13 mouse cellular contexts compared by ENCODE assay signal in the genomic region with DNA sequence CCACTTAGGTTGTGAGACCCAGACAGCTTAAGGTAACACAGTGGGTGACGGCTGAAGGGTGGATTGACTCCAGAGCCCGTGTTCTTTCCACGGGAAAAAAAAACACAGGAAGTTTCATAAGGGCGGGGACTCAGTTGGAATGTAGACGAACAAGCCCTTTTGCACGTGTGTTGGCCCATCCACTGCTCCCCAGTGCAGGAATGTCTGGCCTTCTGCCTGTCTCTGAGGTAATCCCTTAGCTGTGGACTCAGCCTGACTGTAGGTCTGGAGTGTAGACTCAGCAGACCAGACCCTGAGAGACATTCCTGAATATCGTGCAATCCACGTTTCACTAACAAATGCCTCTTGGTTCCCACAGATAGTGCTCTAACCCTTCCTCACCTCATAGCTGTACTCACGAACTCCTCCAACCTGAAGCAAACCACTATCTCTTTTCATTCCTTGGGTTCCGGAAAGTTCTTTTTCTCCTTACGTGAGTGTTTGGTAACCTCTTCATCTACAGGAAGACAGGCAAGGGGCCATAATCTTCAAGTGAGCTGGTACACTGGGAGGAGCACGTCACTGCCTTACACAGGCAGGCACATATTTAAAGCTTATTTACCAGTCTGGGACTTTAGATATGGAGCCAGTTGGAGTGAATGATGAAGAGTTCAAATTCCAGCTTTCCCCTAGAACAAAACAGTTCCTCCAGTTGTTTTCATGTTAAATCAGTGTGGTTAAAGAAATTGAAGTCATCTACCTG.
DNase-seq lines count a peak whose midpoint lies in the region; ATAC-seq and TF ChIP-seq lines count a peak whose summit lies in the region.
"Had no signal": no experiment of that assay in that cellular context is flagged by ENCODE, and none has a peak within 500 bp of the region (broad histone marks: within the 10 kb centered on the region; RNA-seq: fewer than 3 reads in every experiment).

No protein-coding gene starts in this region.

- H3K9ac ChIP-seq in heart, embryonic 16.5 days (ENCODE audit: low read length), result no peak overlapping the region
- no peak overlapping the region for H3K9ac ChIP-seq in forebrain, embryonic 14.5 days (ENCODE audit: low read length)
- H3K9ac ChIP-seq in neural tube, embryonic 15.5 days (replicated peaks), result no peak overlapping the region
- H3K9ac ChIP-seq: kidney, embryonic 15.5 days; limb, embryonic 15.5 days had no signal

- no peaks in the 10 kb centered on the region for H3K9me3 ChIP-seq in heart, embryonic 16.5 days (replicated peaks; ENCODE audit: control insufficient read depth, low read length)
- H3K9me3 ChIP-seq in forebrain, embryonic 14.5 days (replicated peaks; ENCODE audit: control insufficient read depth, low read length), result no peaks in the 10 kb centered on the region
- no peaks in the 10 kb centered on the region for H3K9me3 ChIP-seq in neural tube, embryonic 15.5 days (replicated peaks)
- H3K9me3 ChIP-seq: kidney, embryonic 15.5 days; limb, embryonic 15.5 days had no signal

- H3K4me3 ChIP-seq in kidney, adult 2 months (ENCODE audit: insufficient read depth, low read depth, low read length), result no peak overlapping the region
- no peak overlapping the region for H3K4me3 ChIP-seq in heart, embryonic 16.5 days (ENCODE audit: low read length)
- no peak overlapping the region for H3K4me3 ChIP-seq in forebrain, embryonic 14.5 days (ENCODE audit: low read depth, low read length)
- H3K4me3 ChIP-seq in neural tube, embryonic 15.5 days (replicated peaks), result no peak overlapping the region
- H3K4me3 ChIP-seq: kidney, embryonic 15.5 days; limb, embryonic 15.5 days had no signal

- peak; percentile 1 for DNase-seq in kidney, adult 2 months
- no peak for DNase-seq in kidney, postnatal 4 days
- peak; percentile 8 for DNase-seq in brain, embryonic 14.5 days (ENCODE audit: low read depth)
- peak; percentile 42 for DNase-seq in lung, postnatal 14 days
- DNase-seq in forebrain, embryonic 14.5 days (ENCODE audit: low spot score), result no peak
- no peak for DNase-seq in MN1 (ENCODE audit: low spot score)
- DNase-seq: adrenal gland, adult 8-10 months; cerebellum, postnatal 36 days; right cerebral cortex, adult 18-20 months had no signal

- H3K4me1 ChIP-seq in kidney, adult 2 months (ENCODE audit: control insufficient read depth, insufficient read depth, low read length), result no peaks in the 10 kb centered on the region
- H3K4me1 ChIP-seq in heart, embryonic 16.5 days (ENCODE audit: control insufficient read depth, insufficient read depth, low read length), result no peaks in the 10 kb centered on the region
- no peaks in the 10 kb centered on the region for H3K4me1 ChIP-seq in forebrain, embryonic 14.5 days (ENCODE audit: control insufficient read depth, insufficient read depth, low read length)
- H3K4me1 ChIP-seq in neural tube, embryonic 15.5 days, result no peaks in the 10 kb centered on the region
- H3K4me1 ChIP-seq: kidney, embryonic 15.5 days had no signal

- WGBS in kidney, adult 2 months, result 59% methylated on average over 12 of the region's 12 CpGs
- WGBS in heart, embryonic 16.5 days, result 45% methylated on average over 12 of the region's 12 CpGs
- 84% methylated on average over 12 of the region's 12 CpGs for WGBS in forebrain, embryonic 14.5 days
- WGBS in neural tube, embryonic 15.5 days, result 82% methylated on average over 12 of the region's 12 CpGs

- H3K27ac ChIP-seq in kidney, adult 2 months (ENCODE audit: insufficient read depth, low read depth, low read length), result no peak overlapping the region
- 0 out of 2 replicates have a peak overlapping the region, but pooled peaks have one; percentile 1 for H3K27ac ChIP-seq in heart, embryonic 16.5 days (ENCODE audit: low read length)
- no peak overlapping the region for H3K27ac ChIP-seq in forebrain, embryonic 14.5 days (ENCODE audit: low read depth, low read length)
- no peak overlapping the region for H3K27ac ChIP-seq in neural tube, embryonic 15.5 days (replicated peaks)
- H3K27ac ChIP-seq: kidney, embryonic 15.5 days; limb, embryonic 15.5 days had no signal

- TF ChIP-seq CTCF in kidney, adult 2 months (conservative IDR thresholded peaks at IDR 0.05; ENCODE audit: insufficient read depth, insufficient read length, low read depth, low read length), result no peak
- TF ChIP-seq CTCF in brain, embryonic 14.5 days (IDR thresholded peaks at IDR 0.05; ENCODE audit: borderline replicate concordance, extremely low read depth, insufficient read depth, insufficient read length), result no peak

- TF ChIP-seq POLR2A in kidney, adult 2 months (IDR thresholded peaks at IDR 0.05; ENCODE audit: low read depth, low read length), result no peak
- TF ChIP-seq POLR2A in brain, embryonic 14.5 days (IDR thresholded peaks at IDR 0.05; ENCODE audit: borderline replicate concordance, extremely low read depth, insufficient read depth, insufficient read length, poor library complexity, severe bottlenecking), result no peak

- no peaks in the 10 kb centered on the region for H3K27me3 ChIP-seq in kidney, adult 2 months (replicated peaks; ENCODE audit: control insufficient read depth, insufficient read depth, low read length)
- peaks cover 1% of the 10 kb centered on the region; the same call in 1 of the 2 replicates for H3K27me3 ChIP-seq in heart, embryonic 16.5 days (ENCODE audit: control insufficient read depth, insufficient read depth, low read length)
- H3K27me3 ChIP-seq in forebrain, embryonic 14.5 days (replicated peaks; ENCODE audit: control insufficient read depth, insufficient read depth, low read length), result no peaks in the 10 kb centered on the region
- H3K27me3 ChIP-seq in neural tube, embryonic 15.5 days (replicated peaks), result 0 out of 2 replicates have a peak, but pooled peaks cover 3% of the 10 kb centered on the region

- H3K4me2 ChIP-seq in heart, embryonic 16.5 days (ENCODE audit: low read depth, low read length), result no peak overlapping the region
- H3K4me2 ChIP-seq in forebrain, embryonic 14.5 days (ENCODE audit: low read length), result no peak overlapping the region
- no peak overlapping the region for H3K4me2 ChIP-seq in neural tube, embryonic 15.5 days
- H3K4me2 ChIP-seq: kidney, embryonic 15.5 days; limb, embryonic 15.5 days had no signal

- peak; percentile 73 for ATAC-seq in heart, embryonic 16.5 days (replicated peaks; ENCODE audit: extremely low read depth, insufficient read depth, low FRiP score)
- ATAC-seq in forebrain, embryonic 14.5 days, result no peak
- ATAC-seq in neural tube, embryonic 15.5 days (ENCODE audit: low FRiP score), result no peak

- no peaks in the 10 kb centered on the region for H3K36me3 ChIP-seq in kidney, adult 2 months (ENCODE audit: control insufficient read depth, insufficient read depth, low read length)
- H3K36me3 ChIP-seq in heart, embryonic 16.5 days (ENCODE audit: control insufficient read depth, insufficient read depth), result no peaks in the 10 kb centered on the region
- no peaks in the 10 kb centered on the region for H3K36me3 ChIP-seq in forebrain, embryonic 14.5 days (ENCODE audit: control insufficient read depth, insufficient read depth, low read length)
- no peaks in the 10 kb centered on the region for H3K36me3 ChIP-seq in neural tube, embryonic 15.5 days
- H3K36me3 ChIP-seq: kidney, embryonic 15.5 days; limb, embryonic 15.5 days had no signal

Comparison
In these comparisons a context has a peak if more than half of its experiments do, and no peak if none do; other contexts are left out.
1. DNase-seq: peak in kidney, adult 2 months (single experiment), brain, embryonic 14.5 days (single experiment) and lung, postnatal 14 days (single experiment); none in kidney, postnatal 4 days (0 of 2), forebrain, embryonic 14.5 days (single experiment) and MN1 (single experiment).